Mouse (Mus musculus) limb, embryonic 13.5 days (tissue): ENCODE data around the gene Gcm2. TPM values are rescaled to one million over a fixed set of nuclear protein-coding genes. Genes with fewer than 3 reads are reported as not detected.

Experiments used
- ATAC-seq: fragments of 200-750 bp; cut with Nextera tagmentation; 2 replicates; pipeline ENCODE4 v1.8.0; 2017; ENCODE audit warnings: low read depth, moderate number of reproducible peaks, moderate TSS enrichment; ENCODE audit not compliant: low FRiP score
- H3K27ac ChIP-seq: fragments of 300-500 bp; sonication (generic); 2 replicates; pipeline ENCODE4 v1.5.1; 2015; ENCODE audit warnings: inconsistent platforms, mild to moderate bottlenecking, moderate library complexity
- H3K27me3 ChIP-seq: fragments of 300-500 bp; sonication (generic); 2 replicates; pipeline ENCODE4 v1.6.1; 2015; ENCODE audit warnings: mild to moderate bottlenecking, inconsistent platforms
- H3K36me3 ChIP-seq: fragments of 300-500 bp; sonication (generic); 2 replicates; pipeline ENCODE4 v1.6.1; 2015; ENCODE audit warnings: inconsistent platforms, mild to moderate bottlenecking, moderate library complexity
- H3K4me1 ChIP-seq: fragments of 300-500 bp; sonication (generic); 2 replicates; pipeline ENCODE4 v1.6.1; 2015; ENCODE audit warnings: inconsistent platforms
- H3K4me2 ChIP-seq: fragments of 300-500 bp; sonication (generic); replicated peaks from 2 replicates; pipeline ENCODE4 v1.6.1; 2015; ENCODE audit warnings: inconsistent platforms, mild to moderate bottlenecking, moderate library complexity
- H3K4me3 ChIP-seq: fragments of 300-500 bp; sonication (generic); 2 replicates; pipeline ENCODE4 v1.5.1; 2015; ENCODE audit warnings: moderate library complexity, mild to moderate bottlenecking, inconsistent platforms
- H3K9ac ChIP-seq: fragments of 300-500 bp; sonication (generic); 2 replicates; pipeline ENCODE4 v1.6.1; 2015; ENCODE audit warnings: mild to moderate bottlenecking, inconsistent platforms
- H3K9me3 ChIP-seq: fragments of 300-500 bp; sonication (generic); 2 replicates; pipeline ENCODE4 v1.6.1; 2016; ENCODE audit warnings: inconsistent platforms
- WGBS: fragments of 180-500 bp; shearing (Covaris S2); methylation state at CpG from one replicate; pipeline ENCODE4 v1.1.7; 2015; 5-methylcytosine and 5-hydroxymethylcytosine counted together
- polyA plus RNA-seq: library from polyadenylated mRNA; unstranded; fragments of >200 nt; fragmentation: Nextera tagmentation; extraction: Ambion mirVana; gene quantifications from 2 replicates; pipeline ENCODE4 v1.2.1, GENCODE M21; 2015

Gene Gcm2
- polyA plus RNA-seq: not detected in 2 replicates

DNA sequence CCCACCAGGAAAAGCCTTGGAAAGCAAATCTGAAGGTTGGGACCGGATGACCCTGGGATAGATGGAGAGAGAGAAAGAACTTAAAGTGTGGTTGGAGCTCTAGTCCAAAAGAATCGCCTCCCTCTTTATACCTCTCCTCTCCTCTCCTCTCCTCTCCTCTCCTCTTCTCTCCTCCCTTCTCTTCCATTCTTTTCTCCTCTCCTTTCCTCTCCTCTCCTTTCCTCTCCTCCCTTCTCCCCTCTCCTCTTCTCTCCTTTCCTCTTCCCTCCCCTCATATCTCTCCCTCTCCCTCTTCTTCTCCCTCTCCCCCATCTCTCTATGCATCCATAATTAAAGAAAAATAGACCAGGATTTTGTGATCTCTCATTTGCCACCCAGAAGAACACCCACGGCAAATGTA is at the start of gene Gcm2:
Gene Gcm2, minus strand, starts transcription at position 101 of the 400 bp plus-strand sequence.
- Histone ChIP-seq H3K4me1 (no peaks in the 10 kb centered on the region), H3K4me3 (no peak within 1 kb of the TSS), H3K4me2 (no peak within 1 kb of the TSS), H3K36me3 (no peaks in the 10 kb centered on the region), H3K9me3 (no peaks in the 10 kb centered on the region), H3K9ac (no peak within 1 kb of the TSS), H3K27ac (no peak within 1 kb of the TSS), H3K27me3 (peaks cover 52% of the 10 kb centered on the region)
- ATAC-seq: no peak
- 82% methylated on average over 3 of the region's 3 CpGs for WGBS

DNA sequence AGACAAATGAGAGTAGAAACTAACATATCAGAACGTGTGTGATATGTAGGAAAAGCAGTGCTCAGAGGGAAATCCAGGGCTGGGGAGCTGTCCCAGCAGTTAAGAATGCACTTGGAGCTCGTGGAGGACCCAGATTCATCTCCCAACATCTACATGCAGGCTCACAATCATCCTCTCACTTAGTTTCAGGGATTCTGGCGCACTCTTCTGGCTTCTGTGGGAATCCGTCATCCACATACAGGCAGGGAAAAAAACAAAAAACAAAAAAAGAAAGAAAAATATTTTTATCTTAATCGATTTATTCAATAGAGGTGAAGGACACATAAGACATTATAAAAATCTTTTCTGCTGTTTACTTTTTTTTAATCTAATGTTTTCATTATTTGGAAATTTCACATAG is 47.6 kb upstream of the Gcm2 start:
- no peak overlapping the region for H3K4me2 ChIP-seq
- H3K9ac ChIP-seq: no peak overlapping the region
- no peaks in the 10 kb centered on the region for H3K36me3 ChIP-seq
- 63% methylated on average over 5 of the region's 5 CpGs for WGBS
- no peak for ATAC-seq
- H3K27ac ChIP-seq: no peak overlapping the region
- H3K9me3 ChIP-seq: no peaks in the 10 kb centered on the region
- no peaks in the 10 kb centered on the region for H3K27me3 ChIP-seq
- H3K4me1 ChIP-seq: no peaks in the 10 kb centered on the region
- H3K4me3 ChIP-seq: no peak overlapping the region

DNA sequence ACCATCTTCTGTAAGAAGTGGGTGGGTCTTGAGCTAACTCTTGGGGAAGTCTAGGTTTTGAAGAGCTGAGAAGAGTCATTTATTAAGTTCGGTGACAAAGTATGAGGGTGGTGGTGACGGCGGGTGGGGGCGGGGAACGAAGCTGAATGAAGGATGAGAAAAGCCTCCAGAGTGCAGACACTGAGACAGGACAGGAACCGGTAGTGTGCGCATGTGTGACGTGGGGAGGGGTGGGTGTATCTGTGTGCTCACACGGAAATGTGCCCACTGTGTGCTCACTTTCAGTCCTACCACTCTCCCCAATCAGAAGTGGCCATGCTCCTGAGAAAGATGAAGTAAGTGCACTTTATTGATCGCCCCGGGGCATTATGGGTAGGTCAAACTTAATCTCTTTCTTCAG is 42.3 kb upstream of the Gcm2 start:
- 89% methylated on average over 11 of the region's 11 CpGs for WGBS
- no peak for ATAC-seq
- Histone ChIP-seq H3K4me1 (no peaks in the 10 kb centered on the region), H3K36me3 (no peaks in the 10 kb centered on the region), H3K27me3 (no peaks in the 10 kb centered on the region), H3K4me3 (no peak overlapping the region), H3K9me3 (no peaks in the 10 kb centered on the region), H3K9ac (no peak overlapping the region), H3K27ac (no peak overlapping the region), H3K4me2 (no peak overlapping the region)

DNA sequence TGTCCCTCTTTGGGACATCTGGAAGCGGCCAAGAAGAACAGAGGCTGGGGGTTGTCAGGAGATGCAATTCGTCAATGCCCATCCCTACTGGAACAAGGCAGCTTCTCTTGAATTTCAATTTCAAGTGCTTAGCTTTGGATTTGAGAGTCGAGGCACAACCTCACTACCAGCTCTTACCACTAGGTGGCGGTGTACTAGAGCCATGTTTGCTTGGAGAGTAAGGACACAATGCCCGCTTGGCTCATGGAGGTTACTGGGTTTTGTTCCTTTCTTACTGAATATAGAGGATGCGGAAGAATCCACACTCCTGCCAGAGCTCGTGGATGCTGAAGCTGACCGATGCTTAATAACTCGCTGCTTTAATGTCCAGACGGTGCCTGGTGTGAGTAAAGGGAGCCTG is 35.4 kb upstream of the Gcm2 start:
- Histone ChIP-seq H3K36me3 (no peaks in the 10 kb centered on the region), H3K9ac (no peak overlapping the region), H3K27ac (no peak overlapping the region), H3K27me3 (no peaks in the 10 kb centered on the region), H3K4me3 (no peak overlapping the region), H3K9me3 (no peaks in the 10 kb centered on the region), H3K4me2 (no peak overlapping the region), H3K4me1 (no peaks in the 10 kb centered on the region)
- ATAC-seq: no peak
- WGBS: 78% methylated on average over 10 of the region's 10 CpGs

DNA sequence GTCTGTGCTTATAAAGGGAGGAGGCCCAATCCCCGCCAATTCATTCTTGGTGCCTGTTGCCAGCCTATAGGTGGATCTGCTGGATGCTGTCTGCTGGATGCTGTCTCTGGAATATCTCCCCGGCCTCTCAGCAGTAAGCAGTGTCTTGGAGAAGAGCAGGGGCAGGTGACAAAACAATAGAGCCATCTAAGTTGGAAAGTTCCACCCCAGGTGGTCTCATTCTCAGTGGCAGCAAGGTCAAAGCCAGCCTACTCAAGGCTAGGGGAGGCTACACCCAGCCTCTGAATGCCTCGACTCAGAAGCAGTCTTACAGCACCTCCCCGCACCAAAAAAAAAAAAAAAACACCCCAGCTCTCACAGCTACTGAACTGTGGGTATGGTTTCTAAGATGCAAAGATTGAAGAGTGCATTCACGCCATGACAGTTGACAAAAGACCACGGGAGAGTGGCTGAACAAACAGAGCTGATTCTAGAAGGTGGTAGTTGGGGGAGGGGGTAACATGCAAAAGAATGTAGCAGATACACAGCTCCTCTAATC is 34.7 kb upstream of the Gcm2 start:
- Histone ChIP-seq H3K36me3 (no peaks in the 10 kb centered on the region), H3K9me3 (no peaks in the 10 kb centered on the region), H3K27ac (no peak overlapping the region), H3K4me1 (no peaks in the 10 kb centered on the region), H3K4me2 (no peak overlapping the region), H3K4me3 (no peak overlapping the region), H3K27me3 (no peaks in the 10 kb centered on the region), H3K9ac (no peak overlapping the region)
- WGBS: 72% methylated on average over 6 of the region's 6 CpGs
- no peak for ATAC-seq

DNA sequence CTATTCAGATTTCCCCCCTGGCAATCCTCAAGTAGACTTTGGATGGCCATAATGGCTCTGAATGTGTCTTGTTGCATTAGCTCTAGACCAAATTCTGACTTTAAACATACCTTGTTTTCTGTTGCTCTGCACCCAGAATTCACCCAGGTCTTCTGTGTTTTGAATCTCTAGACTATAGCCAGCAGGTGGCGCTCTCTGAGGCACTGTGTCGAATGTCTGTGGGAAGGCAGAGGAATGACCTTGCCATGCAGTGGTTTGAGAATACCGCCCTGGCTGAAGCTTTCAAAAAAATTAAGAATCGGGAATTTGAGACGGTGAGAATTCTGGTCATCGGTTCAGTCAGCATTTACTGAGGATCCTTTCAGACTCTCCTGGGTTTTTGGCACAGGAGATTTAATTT is 24.1 kb upstream of the Gcm2 start:
- H3K4me3 ChIP-seq: no peak overlapping the region
- H3K4me1 ChIP-seq: no peaks in the 10 kb centered on the region
- no peak overlapping the region for H3K9ac ChIP-seq
- 9% methylated on average over 6 of the region's 6 CpGs for WGBS
- no peak for ATAC-seq
- no peak overlapping the region for H3K27ac ChIP-seq
- H3K4me2 ChIP-seq: no peak overlapping the region
- no peaks in the 10 kb centered on the region for H3K27me3 ChIP-seq
- no peaks in the 10 kb centered on the region for H3K9me3 ChIP-seq
- H3K36me3 ChIP-seq: no peaks in the 10 kb centered on the region

DNA sequence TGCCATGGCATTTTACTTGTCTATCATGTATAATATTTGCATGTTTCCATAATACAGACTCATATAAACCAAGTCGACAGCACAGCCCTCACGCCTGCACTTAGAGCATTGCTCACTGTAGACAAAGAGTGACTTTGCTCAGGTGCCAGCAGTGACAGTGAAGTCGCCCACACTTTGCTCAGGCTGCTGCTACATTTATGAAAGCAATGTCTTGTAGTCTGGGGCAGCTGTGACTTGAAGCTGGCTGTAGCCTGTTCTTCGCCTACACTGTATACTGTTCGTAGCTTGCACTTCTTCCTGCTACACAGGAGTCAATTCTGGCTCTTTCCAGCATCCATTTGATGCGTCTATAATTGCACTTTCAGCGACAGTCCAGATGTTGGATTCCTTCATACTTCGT is 18.2 kb upstream of the Gcm2 start:
- Histone ChIP-seq H3K27ac (no peak overlapping the region), H3K27me3 (no peaks in the 10 kb centered on the region), H3K4me2 (no peak overlapping the region), H3K4me1 (no peaks in the 10 kb centered on the region), H3K9ac (no peak overlapping the region), H3K36me3 (no peaks in the 10 kb centered on the region), H3K4me3 (no peak overlapping the region), H3K9me3 (no peaks in the 10 kb centered on the region)
- 87% methylated on average over 8 of the region's 8 CpGs for WGBS
- no peak for ATAC-seq

DNA sequence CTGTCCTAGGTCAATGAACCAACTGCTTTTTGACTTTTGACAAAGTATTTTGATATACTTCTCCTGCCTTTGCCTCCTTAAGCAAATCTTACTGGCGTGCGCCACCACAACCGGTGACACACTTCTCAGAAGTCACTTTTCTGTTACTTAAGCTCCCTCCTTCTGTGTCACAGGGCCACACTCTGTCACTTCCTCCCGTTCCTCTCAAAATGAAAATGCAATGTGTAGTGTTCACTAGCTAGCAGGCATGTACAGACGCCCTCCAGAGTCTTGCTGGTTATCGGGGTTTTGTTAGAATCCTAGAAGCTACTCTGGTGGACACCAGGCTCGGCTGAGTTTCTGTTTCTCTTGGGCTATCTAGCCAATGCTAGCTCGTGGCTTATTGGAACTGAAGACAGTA is 17.5 kb upstream of the Gcm2 start:
- H3K4me3 ChIP-seq: no peak overlapping the region
- no peaks in the 10 kb centered on the region for H3K9me3 ChIP-seq
- no peak overlapping the region for H3K27ac ChIP-seq
- no peaks in the 10 kb centered on the region for H3K27me3 ChIP-seq
- WGBS: 80% methylated on average over 8 of the region's 8 CpGs
- no peak for ATAC-seq
- H3K9ac ChIP-seq: no peak overlapping the region
- no peak overlapping the region for H3K4me2 ChIP-seq
- no peaks in the 10 kb centered on the region for H3K4me1 ChIP-seq
- H3K36me3 ChIP-seq: no peaks in the 10 kb centered on the region

DNA sequence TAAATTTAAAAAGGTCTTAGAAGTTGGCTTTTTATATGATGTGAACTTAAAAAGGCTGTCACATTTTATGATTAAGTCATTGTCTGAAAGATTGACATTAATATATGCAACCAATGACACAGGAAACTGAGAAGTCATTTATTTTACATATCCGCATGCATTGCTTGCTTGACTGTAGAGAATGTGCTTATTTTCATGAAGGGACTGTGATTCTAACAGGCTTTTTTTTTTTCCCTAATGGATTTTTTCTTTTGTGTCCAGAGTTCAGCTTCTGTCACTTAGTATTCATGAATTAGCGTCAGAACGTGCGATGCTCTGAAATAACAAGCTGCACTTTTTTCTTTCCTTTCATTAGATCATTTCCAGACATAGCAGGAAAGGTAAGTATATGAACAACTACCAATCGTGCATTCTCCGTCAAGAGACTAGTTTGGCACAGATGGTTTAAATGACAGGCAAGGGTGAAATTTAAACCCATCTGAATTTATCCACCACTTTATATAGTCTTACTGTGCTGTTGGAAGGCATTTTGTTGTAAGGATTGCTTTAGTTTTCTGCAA is 12.9 kb upstream of the Gcm2 start:
- Histone ChIP-seq H3K4me2 (no peak overlapping the region), H3K9ac (no peak overlapping the region), H3K27me3 (no peaks in the 10 kb centered on the region), H3K27ac (no peak overlapping the region), H3K4me1 (0 out of 2 replicates have a peak, but pooled peaks cover 6% of the 10 kb centered on the region), H3K36me3 (no peaks in the 10 kb centered on the region), H3K4me3 (no peak overlapping the region), H3K9me3 (no peaks in the 10 kb centered on the region)
- ATAC-seq: no peak
- 73% methylated on average over 6 of the region's 6 CpGs for WGBS

DNA sequence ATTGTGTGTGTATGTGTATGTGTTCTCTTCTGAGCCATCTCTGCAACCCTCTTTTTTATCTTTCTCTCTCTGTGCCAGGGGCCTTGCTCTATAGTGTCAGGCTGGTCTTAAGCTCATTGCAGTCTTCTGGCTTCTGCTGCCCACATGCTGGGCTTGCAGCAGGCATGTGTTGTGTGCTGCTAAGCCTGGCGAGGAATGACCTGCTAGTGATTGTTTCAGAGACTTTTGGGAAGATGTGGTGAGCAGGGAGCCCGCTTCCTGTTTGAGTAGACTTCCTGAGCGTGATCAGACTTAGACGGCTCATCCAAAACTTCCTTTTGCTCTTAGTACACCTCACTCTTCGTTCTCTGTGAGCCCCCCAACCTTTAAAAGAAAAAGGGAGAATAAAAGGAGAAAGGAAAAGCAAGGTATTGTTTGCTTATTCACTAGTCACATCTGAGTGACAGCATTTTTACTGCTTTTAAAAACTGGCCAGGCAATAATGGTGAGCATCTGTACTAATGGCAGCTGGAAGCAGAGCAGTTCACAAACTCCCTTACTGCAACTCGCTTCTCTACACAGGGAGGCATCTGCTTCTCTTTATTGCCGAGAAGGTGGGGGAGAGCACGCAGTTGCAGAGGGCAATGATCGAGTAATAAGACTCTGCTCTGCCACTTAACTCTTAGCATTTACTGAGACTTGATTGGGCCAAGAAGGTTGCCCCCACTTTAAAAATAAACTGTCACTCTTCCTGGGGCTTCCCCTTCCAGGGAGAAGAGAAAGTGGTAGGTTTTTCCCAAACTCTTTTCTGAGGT is 8.5 kb upstream of the Gcm2 start:
- 17% methylated on average over 9 of the region's 9 CpGs for WGBS
- no peaks in the 10 kb centered on the region for H3K9me3 ChIP-seq
- 0 out of 2 replicates have a peak overlapping the region, but pooled peaks have one; percentile 3 for H3K4me2 ChIP-seq
- 0 out of 2 replicates have a peak, but pooled peaks cover 6% of the 10 kb centered on the region for H3K4me1 ChIP-seq
- no peak for ATAC-seq
- H3K27ac ChIP-seq: no peak overlapping the region
- H3K27me3 ChIP-seq: peaks cover 20% of the 10 kb centered on the region
- no peaks in the 10 kb centered on the region for H3K36me3 ChIP-seq
- no peak overlapping the region for H3K4me3 ChIP-seq
- H3K9ac ChIP-seq: no peak overlapping the region

DNA sequence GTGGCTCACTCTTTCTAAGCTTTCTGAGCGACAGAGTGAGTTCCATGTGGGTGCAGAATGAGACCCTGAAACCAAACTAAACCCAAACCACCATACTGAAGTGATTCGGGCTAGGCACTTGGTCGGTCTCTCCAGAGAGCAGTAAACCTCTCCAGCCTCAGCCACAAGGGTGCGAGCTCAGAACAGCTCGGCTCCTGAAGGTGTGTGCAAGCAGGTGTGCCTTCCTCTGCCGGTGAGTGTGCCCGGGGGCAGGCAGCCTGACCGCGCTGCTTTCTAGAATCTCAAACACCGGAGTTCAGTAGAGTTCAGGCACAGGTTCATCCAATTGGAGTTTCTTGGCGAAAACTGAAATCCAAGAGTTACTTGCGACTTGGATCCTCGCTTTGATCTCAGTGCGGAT is 3.1 kb upstream of the Gcm2 start, which contains the start of gene Sycp2l:
Gene Sycp2l, plus strand, starts transcription at position 368 of the 400 bp plus-strand sequence.
- H3K36me3 ChIP-seq: no peaks in the 10 kb centered on the region
- no peaks in the 10 kb centered on the region for H3K4me1 ChIP-seq
- peaks cover 58% of the 10 kb centered on the region for H3K27me3 ChIP-seq
- H3K9me3 ChIP-seq: no peaks in the 10 kb centered on the region
- H3K27ac ChIP-seq: no peak within 1 kb of the TSS
- H3K9ac ChIP-seq: no peak within 1 kb of the TSS
- no peak for ATAC-seq
- peak within 1 kb of the TSS; percentile 42 for H3K4me2 ChIP-seq
- 28% methylated on average over 14 of the region's 14 CpGs for WGBS
- H3K4me3 ChIP-seq: peak within 1 kb of the TSS; percentile 8

DNA sequence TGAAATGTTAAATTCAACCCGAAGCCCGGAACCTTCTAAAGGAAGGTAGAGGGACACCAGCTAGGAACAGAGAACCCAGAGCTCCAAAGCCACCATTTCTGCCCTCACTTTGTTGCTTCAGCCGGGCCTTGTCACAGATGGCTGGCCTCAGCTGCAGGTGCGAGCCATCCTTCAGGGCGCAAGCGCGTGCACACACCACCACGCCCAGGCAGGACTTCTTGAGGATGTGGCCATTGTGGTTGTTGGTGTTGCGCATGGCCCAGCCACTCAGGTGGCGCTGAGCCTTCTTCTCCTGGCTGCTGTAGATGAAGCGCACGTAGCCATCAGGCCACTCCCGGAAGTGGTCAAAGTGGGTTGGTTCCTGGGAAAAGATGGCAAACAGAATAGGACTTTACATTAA is 5.3 kb downstream of the Gcm2 start:
- H3K4me2 ChIP-seq: no peak overlapping the region
- H3K27ac ChIP-seq: no peak overlapping the region
- ATAC-seq: no peak
- 91% methylated on average over 13 of the region's 13 CpGs for WGBS
- no peak overlapping the region for H3K9ac ChIP-seq
- H3K9me3 ChIP-seq: no peaks in the 10 kb centered on the region
- H3K4me3 ChIP-seq: no peak overlapping the region
- H3K4me1 ChIP-seq: no peaks in the 10 kb centered on the region
- no peaks in the 10 kb centered on the region for H3K36me3 ChIP-seq
- H3K27me3 ChIP-seq: peaks cover 9% of the 10 kb centered on the region
